In genomic region chr3:121841412-121842014, GRCm38 (mm10) we compare ENCODE assay signal across 21 mouse cellular contexts. TPM values are rescaled to one million over a fixed set of nuclear protein-coding genes. Genes with fewer than 3 reads are reported as not detected.
DNase-seq lines count a peak whose midpoint lies in the region; ATAC-seq and TF ChIP-seq lines count a peak whose summit lies in the region.
"Had no signal": no experiment of that assay in that cellular context is flagged by ENCODE, and none has a peak within 500 bp of the region (broad histone marks: within the 10 kb centered on the region; RNA-seq: fewer than 3 reads in every experiment).

No protein-coding gene starts in this region.

- H3K9ac ChIP-seq in heart, postnatal 0 days (replicated peaks; ENCODE audit: low read depth, low read length) = no peak overlapping the region
- H3K9ac ChIP-seq: forebrain, embryonic 13.5 days; hindbrain, embryonic 15.5 days; limb, embryonic 13.5 days; liver, embryonic 15.5 days; midbrain, embryonic 12.5 days; neural tube, embryonic 15.5 days had no signal

- H3K4me2 ChIP-seq in heart, postnatal 0 days (ENCODE audit: low read depth, low read length) = no peak overlapping the region
- H3K4me2 ChIP-seq: forebrain, embryonic 13.5 days; hindbrain, embryonic 15.5 days; limb, embryonic 13.5 days; liver, embryonic 15.5 days; midbrain, embryonic 12.5 days; neural tube, embryonic 15.5 days had no signal

- no peak for TF ChIP-seq EP300 in heart, postnatal 0 days (IDR thresholded peaks at IDR 0.05; ENCODE audit: low read depth)

- TF ChIP-seq POLR2A in bone marrow macrophage, adult 2 months (IDR thresholded peaks at IDR 0.05; ENCODE audit: borderline replicate concordance, low read depth, low read length) = no peak

- intact Hi-C loops in heart, postnatal 36 days (cut with DNase I) = no loop called here
- intact Hi-C loops in gastrocnemius, postnatal 36 days (cut with DNase I) = no loop called here

- no peak for TF ChIP-seq CTCF in heart, postnatal 0 days (IDR thresholded peaks at IDR 0.05; ENCODE audit: low read depth)
- TF ChIP-seq CTCF in bone marrow macrophage, adult 2 months (IDR thresholded peaks at IDR 0.05; ENCODE audit: low read depth, low read length) = no peak

- no peaks in the 10 kb centered on the region for H3K27me3 ChIP-seq in heart, postnatal 0 days (ENCODE audit: control insufficient read depth, insufficient read depth, low read length)
- H3K27me3 ChIP-seq: forebrain, embryonic 13.5 days; hindbrain, embryonic 15.5 days; limb, embryonic 13.5 days; liver, embryonic 15.5 days; midbrain, embryonic 12.5 days; neural tube, embryonic 15.5 days had no signal

- no peak overlapping the region for H3K4me3 ChIP-seq in heart, postnatal 0 days (ENCODE audit: low read depth, low read length)
- no peak overlapping the region for H3K4me3 ChIP-seq in bone marrow macrophage, adult 2 months (ENCODE audit: insufficient read depth, low read length)
- H3K4me3 ChIP-seq: forebrain, embryonic 13.5 days; hindbrain, embryonic 15.5 days; limb, embryonic 13.5 days; liver, embryonic 15.5 days; midbrain, embryonic 12.5 days; neural tube, embryonic 15.5 days had no signal

- no peak for ATAC-seq in heart, postnatal 0 days (ENCODE audit: insufficient read depth, low read depth)
- 0 out of 2 replicates have a peak, but pooled peaks have one; percentile 35 for ATAC-seq in megakaryocyte-erythroid progenitor cell, adult 5-6 weeks (replicated peaks; ENCODE audit: low FRiP score, low TSS enrichment, poor library complexity, severe bottlenecking)
- ATAC-seq: forebrain, embryonic 13.5 days had no signal

- 66% methylated on average over 9 of the region's 9 CpGs for WGBS in heart, postnatal 0 days

- H3K9me3 ChIP-seq in heart, postnatal 0 days (replicated peaks; ENCODE audit: control insufficient read depth, low read length) = no peaks in the 10 kb centered on the region
- H3K9me3 ChIP-seq: forebrain, embryonic 13.5 days; hindbrain, embryonic 15.5 days; liver, embryonic 15.5 days; midbrain, embryonic 12.5 days; neural tube, embryonic 15.5 days had no signal

- H3K36me3 ChIP-seq in heart, postnatal 0 days (replicated peaks; ENCODE audit: control insufficient read depth, insufficient read depth, low read length) = no peaks in the 10 kb centered on the region
- H3K36me3 ChIP-seq: hindbrain, embryonic 15.5 days; limb, embryonic 13.5 days; liver, embryonic 15.5 days; midbrain, embryonic 12.5 days; neural tube, embryonic 15.5 days had no signal

- peak; percentile 11 for DNase-seq in heart, postnatal 0 days (ENCODE audit: low spot score)
- DNase-seq in heart, postnatal 36 days = no peak
- peak; percentile 38 for DNase-seq in lung, postnatal 10 days
- DNase-seq in lung, postnatal 14 days = no peak
- DNase-seq in kidney, adult 18-20 months = no peak
- DNase-seq in gastrocnemius, postnatal 36 days = no peak
- DNase-seq: adrenal gland, postnatal 36 days; cerebellum, adult 9-11 months; embryo, embryonic 11 days; heart, adult 18-20 months; kidney, adult 9 months; layer of hippocampus, adult 9-11 months; thymus, postnatal 4 days had no signal

- no peaks in the 10 kb centered on the region for H3K4me1 ChIP-seq in heart, postnatal 0 days (ENCODE audit: control insufficient read depth, insufficient read depth)
- H3K4me1 ChIP-seq in bone marrow macrophage, adult 2 months (ENCODE audit: control insufficient read depth, insufficient read depth, low read length) = peaks cover 42% of the 10 kb centered on the region
- H3K4me1 ChIP-seq: forebrain, embryonic 13.5 days; hindbrain, embryonic 15.5 days; limb, embryonic 13.5 days; liver, embryonic 15.5 days; midbrain, embryonic 12.5 days; neural tube, embryonic 15.5 days had no signal

- no peak overlapping the region for H3K27ac ChIP-seq in heart, postnatal 0 days (ENCODE audit: low read depth)
- H3K27ac ChIP-seq in bone marrow macrophage, adult 2 months (ENCODE audit: insufficient read depth, low read depth, low read length) = peak overlapping the region; percentile 88
- H3K27ac ChIP-seq: forebrain, embryonic 13.5 days; hindbrain, embryonic 15.5 days; limb, embryonic 13.5 days; liver, embryonic 15.5 days; midbrain, embryonic 12.5 days; neural tube, embryonic 15.5 days had no signal

RNA-seq across cellular contexts. Expression of gene Abcd3, which starts 26.4 kb away (rescaled TPM):
- total RNA-seq in heart, postnatal 0 days (2014; rRNA removed; ENCODE audit: low replicate concordance) = 32.0 and 43.5 TPM in 2 replicates
- 61.2 and 65.9 TPM in 2 replicates for polyA plus RNA-seq in heart, postnatal 0 days (2015; fragmentation: Nextera tagmentation; extraction: Ambion mirVana)
- 10 to 100 TPM; 94.6 to 98.6 TPM for total RNA-seq in heart, postnatal 36 days (2021)
- polyA plus RNA-seq in bone marrow macrophage, adult 2 months (2012; ENCODE audit: insufficient read depth, insufficient read length, missing spikeins) = 18.7 and 19.3 TPM in 2 replicates
- 21.1 and 29.6 TPM in 2 replicates for total RNA-seq in megakaryocyte-erythroid progenitor cell, adult 5-6 weeks (2014; fragmentation: Nextera tagmentation)
- total RNA-seq in megakaryocyte-erythroid progenitor cell, adult 5-6 weeks (2017) = 47.1 and 48.0 TPM in 2 replicates
- 10 to 100 TPM; 39.3 to 42.8 TPM for total RNA-seq in gastrocnemius, postnatal 36 days (2021)

Comparison
In these comparisons a context has a peak if more than half of its experiments do, and no peak if none do; other contexts are left out.
1. DNase-seq: peak in heart, postnatal 0 days (single experiment) and lung, postnatal 10 days (single experiment); none in heart, postnatal 36 days (0 of 2), lung, postnatal 14 days (single experiment), kidney, adult 18-20 months (single experiment) and gastrocnemius, postnatal 36 days (0 of 2).